Mouse (Mus musculus) G1E (cell line): ENCODE measurements around the gene Acin1. TPM values are rescaled to one million over a fixed set of nuclear protein-coding genes. Genes with fewer than 3 reads are reported as not detected.

Source experiments
- ATAC-seq: 2 replicates; pipeline ENCODE4 v1.8.0; 2016; ENCODE audit warnings: mild to moderate bottlenecking; ENCODE audit not compliant: insufficient number of reproducible peaks, poor library complexity, low FRiP score, severe bottlenecking; ENCODE audit errors: extremely low read depth
- DNase-seq: peaks from one replicate; pipeline ENCODE4 v3.0.0; 2012; ENCODE audit warnings: low spot score
- H3K27me3 ChIP-seq: 2 replicates; pipeline ENCODE4 v1.6.1; 2012; ENCODE audit warnings: mild to moderate bottlenecking, low read length, inconsistent platforms; ENCODE audit not compliant: insufficient read depth
- H3K36me3 ChIP-seq: replicated peaks from 2 replicates; pipeline ENCODE3; 2012; ENCODE audit warnings: mild to moderate bottlenecking, inconsistent platforms
- H3K4me1 ChIP-seq: 2 replicates; pipeline ENCODE4 v1.6.1; 2012; ENCODE audit warnings: low read depth, low read length, inconsistent platforms, mixed read lengths; ENCODE audit not compliant: insufficient read depth
- H3K4me3 ChIP-seq: 2 replicates; pipeline ENCODE4 v1.5.1; 2012; ENCODE audit warnings: low read depth, mild to moderate bottlenecking, inconsistent platforms, low read length, moderate library complexity, mixed read lengths
- H3K9me3 ChIP-seq: replicated peaks from 2 replicates; pipeline ENCODE4 v1.6.1; 2012; ENCODE audit warnings: inconsistent platforms
- CTCF ChIP-seq: IDR thresholded peaks from 2 replicates; pipeline ENCODE4 v1.5.1; 2012; ENCODE audit warnings: low read depth, low read length, inconsistent platforms, mixed read lengths
- GATA1 ChIP-seq: IDR thresholded peaks from 2 replicates; pipeline ENCODE4 v1.6.1; 2012; ENCODE audit warnings: borderline replicate concordance, low read length, inconsistent platforms, mixed read lengths
- GATA2 ChIP-seq: IDR thresholded peaks from 2 replicates; pipeline ENCODE4 v1.6.1; 2012; ENCODE audit warnings: low read depth, low read length, inconsistent platforms, borderline replicate concordance
- POLR2AphosphoS5 ChIP-seq: IDR thresholded peaks from 2 replicates; pipeline ENCODE4 v1.6.1; 2012; ENCODE audit warnings: low read depth, low read length, inconsistent platforms; ENCODE audit not compliant: insufficient replicate concordance
- TAL1 ChIP-seq: conservative IDR thresholded peaks from 2 replicates; pipeline ENCODE4 v1.6.1; 2012; ENCODE audit warnings: low read depth, low read length, inconsistent platforms, mixed read lengths
- polyA plus RNA-seq: library from polyadenylated mRNA; stranded (reverse); fragments of >175 nt; gene quantifications from 2 replicates; pipeline ENCODE4 v1.2.3, GENCODE M21; 2012
- total RNA-seq, 2 experiments: library from RNA; stranded (forward) in 1 of 2; stranded (reverse) in 1 of 2; fragments of 200-1000 nt in 1 of 2; fragments of >200 nt in 1 of 2; fragmentation: Nextera tagmentation in 1 of 2; gene quantifications; 2 replicates each; pipeline ENCODE4 v1.2.3; 2014 to 2017

Gene Acin1
- total RNA-seq (2014; fragmentation: Nextera tagmentation) (266 and 298 TPM in 2 replicates), total RNA-seq (2017) (115 and 125 TPM in 2 replicates), polyA plus RNA-seq (640 and 697 TPM in 2 replicates)

GRCm38 (mm10) chr14:54686522-54687143 lies at the start of gene Acin1:
Acin1 (minus strand) TSS chr14:54686931.
- H3K9me3 ChIP-seq = no peaks in the 10 kb centered on the region
- H3K27me3 ChIP-seq = no peaks in the 10 kb centered on the region
- TF ChIP-seq GATA2 (no peak), CTCF (no peak), GATA1 (no peak), TAL1 (no peak), POLR2AphosphoS5 (no peak)
- peak; percentile 90 for DNase-seq
- peak; percentile 87 for ATAC-seq
- H3K36me3 ChIP-seq = peaks cover 58% of the 10 kb centered on the region
- peaks cover 40% of the 10 kb centered on the region for H3K4me1 ChIP-seq
- H3K4me3 ChIP-seq = peak within 1 kb of the TSS; percentile 97

GRCm38 (mm10) chr14:54735221-54735620 lies 48.5 kb upstream of the Acin1 start:
- TF ChIP-seq CTCF (no peak), GATA1 (no peak), GATA2 (no peak), POLR2AphosphoS5 (no peak), TAL1 (no peak)
- Histone ChIP-seq H3K36me3 (peaks cover 97% of the 10 kb centered on the region), H3K27me3 (no peaks in the 10 kb centered on the region), H3K4me3 (no peak overlapping the region), H3K9me3 (no peaks in the 10 kb centered on the region), H3K4me1 (peaks cover 11% of the 10 kb centered on the region; the same call in 1 of the 2 replicates)
- DNase-seq (no peak), ATAC-seq (no peak)

GRCm38 (mm10) chr14:54734004-54734403 lies 47.3 kb upstream of the Acin1 start:
- Histone ChIP-seq H3K4me3 (no peak overlapping the region), H3K27me3 (no peaks in the 10 kb centered on the region), H3K36me3 (peaks cover 99% of the 10 kb centered on the region), H3K4me1 (peaks cover 14% of the 10 kb centered on the region), H3K9me3 (no peaks in the 10 kb centered on the region)
- no peak for ATAC-seq
- TF ChIP-seq POLR2AphosphoS5 (no peak), GATA2 (no peak), GATA1 (no peak), CTCF (no peak), TAL1 (no peak)
- no peak for DNase-seq

GRCm38 (mm10) chr14:54732206-54732605 lies 45.5 kb upstream of the Acin1 start:
- DNase-seq (no peak), ATAC-seq (no peak)
- Histone ChIP-seq H3K36me3 (peaks cover 98% of the 10 kb centered on the region), H3K27me3 (no peaks in the 10 kb centered on the region), H3K4me3 (no peak overlapping the region), H3K9me3 (no peaks in the 10 kb centered on the region), H3K4me1 (peaks cover 9% of the 10 kb centered on the region)
- TF ChIP-seq POLR2AphosphoS5 (no peak), TAL1 (no peak), GATA2 (no peak), GATA1 (no peak), CTCF (no peak)

- Histone ChIP-seq H3K4me3 (no peak overlapping the region), H3K27me3 (no peaks in the 10 kb centered on the region), H3K9me3 (peaks cover 5% of the 10 kb centered on the region), H3K4me1 (peaks cover 3% of the 10 kb centered on the region), H3K36me3 (peaks cover 98% of the 10 kb centered on the region)
- no peak for ATAC-seq
- TF ChIP-seq TAL1 (no peak), POLR2AphosphoS5 (no peak), GATA2 (no peak), CTCF (no peak), GATA1 (no peak)
- no peak for DNase-seq
These were observed 43.6 kb upstream of the Acin1 start for GRCm38 (mm10) chr14:54730305-54730704.

- DNase-seq (no peak), ATAC-seq (no peak)
- Histone ChIP-seq H3K4me1 (peaks cover 11% of the 10 kb centered on the region), H3K36me3 (peaks cover 98% of the 10 kb centered on the region), H3K9me3 (peaks cover 5% of the 10 kb centered on the region), H3K27me3 (no peaks in the 10 kb centered on the region), H3K4me3 (no peak overlapping the region)
- TF ChIP-seq CTCF (no peak), TAL1 (no peak), POLR2AphosphoS5 (no peak), GATA1 (no peak), GATA2 (no peak)
These were observed 42.3 kb upstream of the Acin1 start for GRCm38 (mm10) chr14:54728823-54729653.
